Mouse (Mus musculus) C2C12 (cell line): ENCODE data around the gene Supt5.

Experiments
- CEBPB ChIP-seq: IDR thresholded peaks from one replicate; pipeline ENCODE4 v1.6.1; 2011; ENCODE audit warnings: low read depth, mild to moderate bottlenecking, control low read depth, moderate library complexity
- CTCF ChIP-seq: IDR thresholded peaks from one replicate; pipeline ENCODE4 v1.5.1; 2011; ENCODE audit not compliant: control insufficient read depth, insufficient read depth, insufficient read length
- FOSL1 ChIP-seq: IDR thresholded peaks from one replicate; pipeline ENCODE4 v1.8.0; 2011; ENCODE audit warnings: mild to moderate bottlenecking, low read length; ENCODE audit not compliant: poor library complexity, insufficient read depth, severe bottlenecking
- USF1 ChIP-seq: IDR thresholded peaks from one replicate; pipeline ENCODE4 v1.6.1; 2011; ENCODE audit warnings: low read depth, mild to moderate bottlenecking, control low read depth, moderate library complexity

GRCm38 (mm10) chr7:28339213-28339917 lies 819 bp upstream of the Supt5 start:
- TF ChIP-seq FOSL1 (no peak), CTCF (no peak), CEBPB (no peak), USF1 (no peak)
